Mouse (Mus musculus) testis, adult 10 weeks (tissue): Measurements from ENCODE around the gene Mmgt1. TPM values are rescaled to one million over a fixed set of nuclear protein-coding genes. Genes with fewer than 3 reads are reported as not detected.

Experiments
- polyA plus RNA-seq: library from polyadenylated mRNA; stranded (reverse); fragments of 350-450 nt; fragmentation: Illumina TruSeq; extraction: RNeasy Lipid Tissue Mini Kit (QIAGEN cat#74804); gene quantifications from one replicate; pipeline ENCODE4 v1.2.3, GENCODE M21; 2014; ENCODE audit warnings: low read depth, low replicate concordance

Gene Mmgt1
- 8.4 TPM for polyA plus RNA-seq

DNA sequence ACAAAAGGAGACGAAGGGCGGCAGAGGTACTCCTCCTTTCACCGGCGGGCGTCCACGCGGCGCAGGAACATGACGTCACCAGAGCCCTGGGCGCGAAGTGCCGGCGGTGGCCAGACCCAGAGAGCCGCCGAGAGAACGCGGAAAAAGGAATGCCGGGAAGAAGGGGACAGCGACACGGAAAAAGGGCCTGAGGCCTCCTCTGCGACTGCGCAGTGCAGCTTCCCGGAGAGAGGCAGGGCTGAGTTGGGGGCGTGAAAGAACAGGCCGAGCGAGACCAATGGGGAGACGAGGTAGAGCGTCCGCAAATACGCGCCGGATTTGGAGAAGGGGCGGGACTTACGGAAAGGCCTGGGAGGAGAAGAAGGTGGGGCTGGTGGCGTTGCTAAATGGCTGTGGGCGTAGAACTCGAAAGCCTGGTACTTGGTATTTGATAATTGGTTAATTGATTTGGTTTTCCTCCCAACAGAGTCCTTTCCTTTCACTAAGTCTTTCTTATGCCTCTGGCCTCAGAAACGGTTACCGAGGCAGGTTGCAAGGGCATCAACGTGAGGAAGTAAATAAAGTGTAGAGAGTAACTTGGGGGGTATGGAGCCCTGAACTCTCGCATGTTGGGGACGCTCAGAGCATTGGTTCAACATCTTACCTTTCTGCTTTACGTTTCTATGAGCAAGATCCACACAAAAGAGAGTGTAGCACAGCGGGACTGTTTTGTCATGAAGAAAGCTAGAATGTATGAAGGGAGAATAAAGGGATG lies at the start of gene Mmgt1:
Gene Mmgt1, minus strand, starts transcription at position 183 of the 754 bp plus-strand sequence.

DNA sequence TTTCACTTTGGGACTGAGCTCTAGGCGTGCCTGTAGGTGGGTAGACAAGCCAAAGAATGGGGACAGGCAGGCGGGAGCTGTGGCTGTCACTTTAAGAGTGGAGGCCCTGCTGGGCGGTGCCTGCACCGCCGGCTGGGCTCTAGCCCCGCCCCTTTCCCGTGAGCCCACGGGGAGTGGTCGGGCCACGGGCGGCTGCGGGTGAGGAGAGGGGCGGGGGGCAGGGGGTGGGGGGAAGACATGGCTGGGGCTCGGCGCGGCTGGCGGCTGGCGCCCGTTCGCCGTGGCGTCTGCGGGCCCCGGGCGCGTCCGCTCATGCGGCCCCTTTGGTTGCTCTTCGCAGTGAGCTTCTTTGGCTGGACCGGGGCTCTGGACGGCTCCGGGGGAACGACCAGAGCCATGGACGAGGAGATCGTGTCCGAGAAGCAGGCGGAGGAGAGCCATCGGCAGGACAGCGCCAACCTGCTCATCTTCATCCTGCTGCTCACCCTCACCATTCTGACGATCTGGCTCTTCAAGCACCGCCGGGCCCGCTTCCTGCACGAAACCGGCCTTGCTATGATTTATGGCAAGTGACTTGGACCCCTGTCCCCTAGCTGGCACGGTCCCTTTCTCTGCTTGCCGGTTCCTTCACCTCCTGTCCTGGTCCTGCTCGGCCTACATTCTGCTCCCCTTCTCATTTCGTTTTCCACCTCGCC lies 11.9 kb upstream of the Mmgt1 start, which contains the start of gene Slc9a6:
Gene Slc9a6, plus strand, starts transcription at position 135 of the 695 bp plus-strand sequence.

DNA sequence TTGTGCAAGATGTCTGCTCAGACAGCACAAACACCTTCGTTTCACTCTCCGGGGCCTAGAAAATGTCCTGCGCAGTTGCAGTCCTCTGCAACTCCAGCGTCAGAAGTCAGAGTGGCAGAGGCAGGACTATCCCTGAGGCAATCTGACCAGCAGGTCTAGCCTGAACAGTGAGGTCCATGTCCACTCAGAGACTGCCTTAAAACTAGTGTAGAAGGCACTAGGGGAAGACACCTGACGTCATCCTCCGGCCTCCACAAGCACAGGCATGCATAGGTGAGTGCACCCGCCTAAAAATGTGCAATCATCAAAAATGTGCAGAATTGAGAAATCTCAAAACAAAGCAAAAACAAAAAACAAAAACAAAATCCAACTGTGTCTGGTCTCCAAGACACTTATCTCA lies 48.4 kb downstream of the Mmgt1 start, which contains the start of gene Gm648:
Gene Gm648, minus strand, starts transcription at position 101 of the 400 bp plus-strand sequence.

Other genes with a start within 250 kb of the Mmgt1 start
- gene Smim10l2a, start 223.5 kb downstream of the Mmgt1 start, polyA plus RNA-seq, result 3.1 TPM
- gene Gm2174, start 150.1 kb downstream of the Mmgt1 start, polyA plus RNA-seq, result not detected
- gene Ints6l, start 143.2 kb downstream of the Mmgt1 start, polyA plus RNA-seq, result 20.5 TPM
- gene Gm10477, start 73.3 kb downstream of the Mmgt1 start, polyA plus RNA-seq, result not detected
- 10.1 TPM for gene Gm648, start 48.5 kb downstream of the Mmgt1 start, polyA plus RNA-seq
- gene Slc9a6, start 11.7 kb upstream of the Mmgt1 start, polyA plus RNA-seq, result 7.5 TPM
- gene Fhl1, start 133.7 kb upstream of the Mmgt1 start, polyA plus RNA-seq, result 18.8 TPM
- 66.3 TPM for gene Map7d3, start 224.3 kb upstream of the Mmgt1 start, polyA plus RNA-seq